Mouse (Mus musculus) central nervous system, embryonic 11.5 days (tissue): ENCODE measurements around the gene Tmem128. TPM values are rescaled to one million over a fixed set of nuclear protein-coding genes. Genes with fewer than 3 reads are reported as not detected.

Experiments
- polyA plus RNA-seq: library from polyadenylated mRNA; depleted of rRNA; stranded (reverse); fragments of >200 nt; gene quantifications from 2 replicates; pipeline ENCODE4 v1.2.3, GENCODE M21; 2012; rRNA removed

The Tmem128 gene
- polyA plus RNA-seq, result 50.1 and 70.9 TPM in 2 replicates

GRCm38 (mm10) chr5:38260107-38260682 lies at the start of gene Tmem128:
Gene Tmem128, plus strand, starts transcription at chr5:38260185.

DNA sequence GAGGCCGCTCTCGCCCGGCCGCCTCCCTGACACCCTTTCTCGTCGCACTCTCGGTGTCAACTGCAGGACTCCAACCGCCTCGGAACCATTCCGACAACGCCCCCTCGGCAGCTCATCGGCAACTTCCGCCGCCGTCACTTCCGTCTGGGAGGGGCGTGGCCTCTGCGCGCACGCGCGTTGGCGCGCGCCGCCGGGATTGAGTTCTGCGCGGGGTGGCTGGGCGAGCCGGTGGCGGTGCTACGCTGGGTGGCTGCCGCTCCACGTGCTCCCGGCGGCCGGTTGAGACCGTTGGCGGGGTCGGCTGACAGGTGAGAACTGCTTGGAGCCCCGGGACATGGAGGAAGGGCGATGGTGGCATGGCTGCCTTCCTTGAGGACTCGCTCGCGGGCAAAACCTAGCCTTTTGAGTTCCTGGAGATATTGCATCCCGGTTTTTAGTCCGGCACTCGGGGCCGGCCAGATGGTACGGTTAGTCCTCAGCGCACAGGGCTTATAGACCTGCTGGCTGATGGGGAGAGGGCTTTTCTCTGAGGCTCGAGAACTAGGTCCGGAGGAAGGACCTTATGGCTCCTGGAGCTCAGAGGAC lies 39.6 kb upstream of the Tmem128 start, which contains the start of the genes Zbtb49 and Lyar:
Gene Zbtb49 (minus strand): TSS at position 130 of the 585 bp plus-strand sequence.
Gene Lyar (plus strand): TSS at position 143 of the 585 bp plus-strand sequence.

DNA sequence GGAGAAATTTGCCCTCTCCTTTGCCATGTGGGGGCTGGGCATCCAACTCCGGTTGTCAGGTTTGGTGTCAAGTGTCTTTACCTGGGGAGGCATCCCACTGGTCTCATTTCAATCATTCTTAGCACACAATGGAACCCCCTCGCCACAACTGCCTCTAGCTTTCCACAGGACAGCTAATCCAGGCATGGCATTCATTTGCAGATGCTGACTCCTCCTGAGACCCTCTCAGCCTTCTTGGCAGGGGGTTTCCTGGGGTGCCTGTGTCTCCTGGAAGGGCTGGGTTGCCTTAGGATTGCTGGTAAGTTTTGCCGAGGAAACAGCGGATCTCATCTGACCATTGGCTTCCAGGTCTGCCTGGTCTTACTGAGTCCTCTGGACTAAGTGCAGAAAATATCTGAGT lies 15.8 kb downstream of the Tmem128 start, which contains the start of gene Otop1:
Gene Otop1 (plus strand): TSS at position 202 of the 400 bp plus-strand sequence.

Other genes starting within 250 kb of the Tmem128 start
- gene Stx18, start 221.4 kb upstream of the Tmem128 start, polyA plus RNA-seq, result 36.7 and 47.3 TPM in 2 replicates
- 165 and 172 TPM in 2 replicates for gene Nsg1, start 100.3 kb upstream of the Tmem128 start, polyA plus RNA-seq
- gene Zbtb49, start 39.7 kb upstream of the Tmem128 start, polyA plus RNA-seq, result 25.8 and 27.0 TPM in 2 replicates
- 75.2 and 123 TPM in 2 replicates for gene Lyar, start 39.7 kb upstream of the Tmem128 start, polyA plus RNA-seq
- 0.02 TPM in 2 replicates for gene Otop1, start 15.8 kb downstream of the Tmem128 start, polyA plus RNA-seq
- 0.02 and 0.06 TPM in 2 replicates for gene Drd5, start 59.2 kb downstream of the Tmem128 start, polyA plus RNA-seq
- 0.67 and 0.86 TPM in 2 replicates for gene Slc2a9, start 243.0 kb downstream of the Tmem128 start, polyA plus RNA-seq